Mouse (Mus musculus): Measurements from ENCODE around the gene Pigu. TPM values are rescaled to one million over a fixed set of nuclear protein-coding genes. Genes with fewer than 3 reads are reported as not detected.
A peak's percentile ranks its signal among the peaks of the same experiment; 100 is the strongest.

Gene Pigu
- polyA plus RNA-seq, 1 experiment from 2014 or later: 47.6 TPM

GRCm38 (mm10) chr2:155246231-155246630 lies 111.0 kb downstream of the Pigu start:
- ATAC-seq (ENCODE audit: low FRiP score): no peak
- no peak overlapping the region for H3K4me3 ChIP-seq (replicated peaks)
- H3K9ac ChIP-seq: no peak overlapping the region
- H3K27me3 ChIP-seq: no peaks in the 10 kb centered on the region
- H3K9me3 ChIP-seq: no peaks in the 10 kb centered on the region
- no peak overlapping the region for H3K27ac ChIP-seq
- WGBS: 96% methylated on average over 4 of the region's 4 CpGs
- H3K4me2 ChIP-seq: no peak overlapping the region
- H3K36me3 ChIP-seq (replicated peaks): peaks cover 87% of the 10 kb centered on the region
- H3K4me1 ChIP-seq: no peaks in the 10 kb centered on the region

- Histone ChIP-seq H3K4me3 (replicated peaks) (no peak overlapping the region), H3K4me2 (no peak overlapping the region), H3K9ac (no peak overlapping the region), H3K9me3 (no peaks in the 10 kb centered on the region), H3K4me1 (peaks cover 9% of the 10 kb centered on the region), H3K27ac (no peak overlapping the region), H3K36me3 (replicated peaks) (peaks cover 49% of the 10 kb centered on the region), H3K27me3 (no peaks in the 10 kb centered on the region)
- WGBS: 93% methylated on average over 7 of the region's 7 CpGs
- no peak for ATAC-seq (ENCODE audit: low FRiP score)
Observed at GRCm38 (mm10) chr2:155242296-155242855, 114.9 kb downstream of the Pigu start.

GRCm38 (mm10) chr2:155240915-155241314 lies 116.3 kb downstream of the Pigu start:
- no peak for ATAC-seq (ENCODE audit: low FRiP score)
- no peak overlapping the region for H3K27ac ChIP-seq
- no peak overlapping the region for H3K9ac ChIP-seq
- WGBS: 79% methylated on average over 4 of the region's 4 CpGs
- no peak overlapping the region for H3K4me2 ChIP-seq
- H3K4me3 ChIP-seq (replicated peaks): no peak overlapping the region
- H3K36me3 ChIP-seq (replicated peaks): peaks cover 38% of the 10 kb centered on the region
- peaks cover 12% of the 10 kb centered on the region for H3K4me1 ChIP-seq
- no peaks in the 10 kb centered on the region for H3K27me3 ChIP-seq
- H3K9me3 ChIP-seq: no peaks in the 10 kb centered on the region

GRCm38 (mm10) chr2:155237276-155237675 lies 120.0 kb downstream of the Pigu start:
- no peak for ATAC-seq (ENCODE audit: low FRiP score)
- Histone ChIP-seq H3K4me3 (replicated peaks) (peak overlapping the region; percentile 89), H3K4me2 (peak overlapping the region; percentile 89), H3K4me1 (peaks cover 15% of the 10 kb centered on the region), H3K36me3 (replicated peaks) (peaks cover 1% of the 10 kb centered on the region; the same call in 1 of the 2 replicates), H3K27ac (no peak overlapping the region), H3K9ac (peak overlapping the region; percentile 90), H3K9me3 (no peaks in the 10 kb centered on the region), H3K27me3 (no peaks in the 10 kb centered on the region)
- WGBS: 28% methylated on average over 4 of the region's 4 CpGs

- H3K27ac ChIP-seq: peak within 1 kb of the TSS; percentile 85
- H3K9me3 ChIP-seq: no peaks in the 10 kb centered on the region
- ATAC-seq (ENCODE audit: low FRiP score): peak; percentile 99
- no peaks in the 10 kb centered on the region for H3K36me3 ChIP-seq (replicated peaks)
- peak within 1 kb of the TSS; percentile 89 for H3K4me2 ChIP-seq
- WGBS: under 1% methylated on average over 50 of the region's 50 CpGs
- peaks cover 15% of the 10 kb centered on the region for H3K4me1 ChIP-seq
- H3K27me3 ChIP-seq: no peaks in the 10 kb centered on the region
- peak within 1 kb of the TSS; percentile 89 for H3K4me3 ChIP-seq (replicated peaks)
- H3K9ac ChIP-seq: peak within 1 kb of the TSS; percentile 90
Observed at GRCm38 (mm10) chr2:155236362-155236992, 120.8 kb downstream of the Pigu start, which contains the start of gene Dynlrb1. Gene Dynlrb1 (plus strand): TSS chr2:155236533.

- Histone ChIP-seq H3K9me3 (no peaks in the 10 kb centered on the region), H3K36me3 (replicated peaks) (no peaks in the 10 kb centered on the region), H3K4me1 (peaks cover 15% of the 10 kb centered on the region), H3K27me3 (no peaks in the 10 kb centered on the region), H3K27ac (peak overlapping the region; percentile 85), H3K4me3 (replicated peaks) (peak overlapping the region; percentile 89), H3K4me2 (peak overlapping the region; percentile 89), H3K9ac (peak overlapping the region; percentile 90)
- ATAC-seq (ENCODE audit: low FRiP score): peak; percentile 91
- WGBS: 4% methylated on average over 13 of the region's 13 CpGs
Observed at GRCm38 (mm10) chr2:155235746-155236361, 121.4 kb downstream of the Pigu start.

MicroRNAs within 50 kb of the gene (microRNA counts, 519-probe panel; counts per million panel counts)
- microRNA mmu-miR-695: not detected

Small RNAs within 50 kb of the gene (microRNA-seq; reads per million reads assigned to microRNA genes)
- not detected for gene Mir695

Other genes starting within 250 kb of the Pigu start
- 62.8 and 69.2 TPM in 2 replicates for gene Itch, start 223.9 kb downstream of the Pigu start, polyA plus RNA-seq (2016; fragmentation: Nextera tagmentation; extraction: Ambion mirVana)
- 447 and 470 TPM in 2 replicates for gene Dynlrb1, start 120.9 kb downstream of the Pigu start, polyA plus RNA-seq (2016; fragmentation: Nextera tagmentation; extraction: Ambion mirVana)
- 140 and 158 TPM in 2 replicates for gene Map1lc3a, start 81.1 kb downstream of the Pigu start, polyA plus RNA-seq (2016; fragmentation: Nextera tagmentation; extraction: Ambion mirVana)
- gene Trp53inp2, start 23.6 kb upstream of the Pigu start, polyA plus RNA-seq (2016; fragmentation: Nextera tagmentation; extraction: Ambion mirVana): 79.5 and 95.0 TPM in 2 replicates
- gene Ncoa6, start 116.5 kb upstream of the Pigu start, polyA plus RNA-seq (2016; fragmentation: Nextera tagmentation; extraction: Ambion mirVana): 37.8 and 38.3 TPM in 2 replicates
- gene Acss2, start 160.5 kb upstream of the Pigu start, polyA plus RNA-seq (2016; fragmentation: Nextera tagmentation; extraction: Ambion mirVana): 22.5 and 22.9 TPM in 2 replicates
- gene Ggt7, start 160.8 kb upstream of the Pigu start, polyA plus RNA-seq (2016; fragmentation: Nextera tagmentation; extraction: Ambion mirVana): 27.5 and 32.1 TPM in 2 replicates
- 16.6 and 20.0 TPM in 2 replicates for gene Gss, start 235.4 kb upstream of the Pigu start, polyA plus RNA-seq (2016; fragmentation: Nextera tagmentation; extraction: Ambion mirVana)

Measured in forebrain, embryonic 12.5 days (tissue).